Mouse (Mus musculus) MEL (cell line): ENCODE data around the gene Tcap. TPM values are rescaled to one million over a fixed set of nuclear protein-coding genes. Genes with fewer than 3 reads are reported as not detected.

Experiments used
- DNase-seq: peaks from one replicate; pipeline ENCODE4 v3.0.0; 2011; ENCODE audit warnings: low read depth, low spot score
- H3K27ac ChIP-seq: 2 replicates; pipeline ENCODE4 v1.5.1; 2012; ENCODE audit warnings: low read depth, mild to moderate bottlenecking, control low read depth, low read length, moderate library complexity; ENCODE audit not compliant: control insufficient read depth
- H3K27me3 ChIP-seq, 2 experiments: fragments of 150-350 bp in 1 of 2; sonication (generic) in 1 of 2; 2 replicates each; pipeline ENCODE4 v1.6.1; 2012; ENCODE audit warnings: low read length in 2 of 2, mild to moderate bottlenecking in 2 of 2, improper control_type of control experiment in 1 of 2, moderate library complexity in 1 of 2; ENCODE audit not compliant: insufficient read depth in 2 of 2, control insufficient read depth in 1 of 2
- H3K36me3 ChIP-seq, 2 experiments: 2 replicates each; pipeline ENCODE4 v1.6.1; 2012 to 2014; ENCODE audit warnings: low read length in 2 of 2, improper control_type of control experiment in 1 of 2, inconsistent platforms in 1 of 2, mild to moderate bottlenecking in 1 of 2; ENCODE audit not compliant: insufficient read depth in 2 of 2, control insufficient read depth in 1 of 2
- H3K4me1 ChIP-seq, 2 experiments: fragments of 150-350 bp in 1 of 2; sonication (generic) in 1 of 2; 2 replicates each; pipeline ENCODE4 v1.6.1; 2012; ENCODE audit warnings: low read length in 2 of 2, improper control_type of control experiment in 1 of 2, mild to moderate bottlenecking in 1 of 2; ENCODE audit not compliant: insufficient read depth in 2 of 2, control insufficient read depth in 1 of 2
- H3K4me3 ChIP-seq, 2 experiments: fragments of 150-350 bp in 1 of 2; sonication (generic) in 1 of 2; 2 replicates each; pipeline ENCODE4 v1.5.1; 2012; ENCODE audit warnings: low read depth in 2 of 2, low read length in 2 of 2, mild to moderate bottlenecking in 2 of 2, moderate library complexity in 2 of 2, control low read depth in 1 of 2, improper control_type of control experiment in 1 of 2; ENCODE audit not compliant: control insufficient read depth in 1 of 2, insufficient read depth in 1 of 2
- H3K79me2 ChIP-seq: 2 replicates; pipeline ENCODE4 v1.6.1; 2012; ENCODE audit warnings: mild to moderate bottlenecking, low read length, moderate library complexity; ENCODE audit not compliant: control insufficient read depth, poor library complexity, insufficient read depth
- H3K9ac ChIP-seq: 2 replicates; pipeline ENCODE4 v1.6.1; 2012; ENCODE audit warnings: low read depth, mild to moderate bottlenecking, control low read depth, low read length, moderate library complexity; ENCODE audit not compliant: control insufficient read depth, poor library complexity, severe bottlenecking
- H3K9me3 ChIP-seq: fragments of 150-350 bp; sonication (generic); replicated peaks from 2 replicates; pipeline ENCODE4 v1.6.1; 2012; ENCODE audit warnings: mild to moderate bottlenecking, low read length, improper control_type of control experiment, moderate library complexity; ENCODE audit not compliant: insufficient read depth
- BHLHE40 ChIP-seq: IDR thresholded peaks from 2 replicates; pipeline ENCODE4 v1.6.1; 2012; ENCODE audit warnings: low read depth, mild to moderate bottlenecking, inconsistent platforms, low read length, improper control_type of control experiment, borderline replicate concordance
- CHD1 ChIP-seq: IDR thresholded peaks from 2 replicates; pipeline ENCODE4 v1.6.1; 2012; ENCODE audit warnings: low read depth, mild to moderate bottlenecking, inconsistent platforms, low read length, improper control_type of control experiment
- CTCF ChIP-seq, 3 experiments: IDR thresholded peaks in 2 of 3; conservative IDR thresholded peaks in 1 of 3; 2 replicates each; pipeline ENCODE4 v1.5.1; 2011 to 2012; ENCODE audit warnings: low read length in 3 of 3, low read depth in 2 of 3, mild to moderate bottlenecking in 2 of 3, improper control_type of control experiment in 1 of 3, inconsistent platforms in 1 of 3, mixed read lengths in 1 of 3, moderate library complexity in 1 of 3; ENCODE audit not compliant: control insufficient read depth in 1 of 3, insufficient read depth in 1 of 3, poor library complexity in 1 of 3, severe bottlenecking in 1 of 3
- E2F4 ChIP-seq: IDR thresholded peaks from 2 replicates; pipeline ENCODE4 v1.6.1; 2011; ENCODE audit warnings: low read depth, low read length, improper control_type of control experiment, borderline replicate concordance
- ELF1 ChIP-seq: IDR thresholded peaks from 2 replicates; pipeline ENCODE4 v1.6.1; 2014; ENCODE audit warnings: low read depth, mild to moderate bottlenecking, inconsistent platforms, low read length, improper control_type of control experiment, moderate library complexity
- EP300 ChIP-seq, 2 experiments: IDR thresholded peaks; 2 replicates each; pipeline ENCODE4 v1.6.1; 2011; ENCODE audit warnings: improper control_type of control experiment in 2 of 2, low read length in 2 of 2, low read depth in 1 of 2, mild to moderate bottlenecking in 1 of 2
- ETS1 ChIP-seq: IDR thresholded peaks from 2 replicates; pipeline ENCODE4 v1.6.1; 2012; ENCODE audit warnings: low read depth, mild to moderate bottlenecking, inconsistent platforms, low read length, improper control_type of control experiment, moderate library complexity
- GABPA ChIP-seq: IDR thresholded peaks from 2 replicates; pipeline ENCODE4 v1.6.1; 2012; ENCODE audit warnings: low read depth, mild to moderate bottlenecking, inconsistent platforms, low read length, improper control_type of control experiment, moderate library complexity
- GATA1 ChIP-seq: IDR thresholded peaks from 2 replicates; pipeline ENCODE4 v1.6.1; 2011; ENCODE audit warnings: low read depth, low read length, improper control_type of control experiment
- HCFC1 ChIP-seq: IDR thresholded peaks from 2 replicates; pipeline ENCODE4 v1.6.1; 2012; ENCODE audit warnings: low read depth, mild to moderate bottlenecking, inconsistent platforms, low read length, improper control_type of control experiment, moderate library complexity
- JUND ChIP-seq: IDR thresholded peaks from 2 replicates; pipeline ENCODE4 v1.6.1; 2011; ENCODE audit warnings: low read depth, mild to moderate bottlenecking, improper control_type of control experiment, low read length
- KAT2A ChIP-seq: conservative IDR thresholded peaks from 2 replicates; pipeline ENCODE4 v1.6.1; 2012; ENCODE audit warnings: low read depth, low read length, improper control_type of control experiment, inconsistent platforms
- MAFK ChIP-seq: IDR thresholded peaks from 2 replicates; pipeline ENCODE4 v1.6.1; 2011; ENCODE audit warnings: low read depth, mild to moderate bottlenecking, low read length, improper control_type of control experiment, borderline replicate concordance
- MAX ChIP-seq: IDR thresholded peaks from 2 replicates; pipeline ENCODE4 v1.6.1; 2011; ENCODE audit warnings: low read length, improper control_type of control experiment
- MXI1 ChIP-seq: IDR thresholded peaks from 2 replicates; pipeline ENCODE4 v1.6.1; 2011; ENCODE audit warnings: mild to moderate bottlenecking, low read depth, low read length, improper control_type of control experiment
- NRF1 ChIP-seq: IDR thresholded peaks from 2 replicates; pipeline ENCODE4 v1.6.1; 2014; ENCODE audit warnings: low read depth, mild to moderate bottlenecking, inconsistent platforms, low read length, improper control_type of control experiment, moderate library complexity; ENCODE audit not compliant: poor library complexity, insufficient read depth, severe bottlenecking
- POLR2A ChIP-seq, 2 experiments: IDR thresholded peaks; 2 replicates each; pipeline ENCODE4 v1.6.1; 2011 to 2012; ENCODE audit warnings: low read length in 2 of 2, mild to moderate bottlenecking in 2 of 2, control low read depth in 1 of 2, improper control_type of control experiment in 1 of 2, low read depth in 1 of 2, moderate library complexity in 1 of 2; ENCODE audit not compliant: control insufficient read depth in 1 of 2, insufficient read depth in 1 of 2, poor library complexity in 1 of 2
- POLR2AphosphoS2 ChIP-seq: IDR thresholded peaks from 2 replicates; pipeline ENCODE4 v1.6.1; 2011; ENCODE audit warnings: low read length, improper control_type of control experiment
- RCOR1 ChIP-seq: IDR thresholded peaks from 2 replicates; pipeline ENCODE4 v1.6.1; 2012; ENCODE audit warnings: low read depth, mild to moderate bottlenecking, inconsistent platforms, low read length, improper control_type of control experiment
- SIN3A ChIP-seq: IDR thresholded peaks from 2 replicates; pipeline ENCODE4 v1.6.1; 2012; ENCODE audit warnings: low read length, improper control_type of control experiment, inconsistent platforms
- SMC3 ChIP-seq: IDR thresholded peaks from 2 replicates; pipeline ENCODE4 v1.6.1; 2011; ENCODE audit warnings: low read depth, low read length, improper control_type of control experiment
- TCF12 ChIP-seq: IDR thresholded peaks from 2 replicates; pipeline ENCODE4 v1.6.1; 2014; ENCODE audit warnings: low read depth, mild to moderate bottlenecking, inconsistent platforms, low read length, improper control_type of control experiment, moderate library complexity
- UBTF ChIP-seq: IDR thresholded peaks from 2 replicates; pipeline ENCODE4 v1.6.1; 2012; ENCODE audit warnings: low read depth, mild to moderate bottlenecking, inconsistent platforms, low read length, improper control_type of control experiment, moderate library complexity, borderline replicate concordance; ENCODE audit not compliant: insufficient read depth
- USF1 ChIP-seq: IDR thresholded peaks from 2 replicates; pipeline ENCODE4 v1.6.1; 2014; ENCODE audit warnings: low read depth, mild to moderate bottlenecking, inconsistent platforms, low read length, improper control_type of control experiment, moderate library complexity
- USF2 ChIP-seq, 2 experiments: IDR thresholded peaks; 2 replicates each; pipeline ENCODE4 v1.6.1; 2011 to 2012; ENCODE audit warnings: improper control_type of control experiment in 2 of 2, low read length in 2 of 2, borderline replicate concordance in 1 of 2, inconsistent platforms in 1 of 2, low read depth in 1 of 2, mild to moderate bottlenecking in 1 of 2; ENCODE audit not compliant: insufficient read depth in 1 of 2
- ZMIZ1 ChIP-seq: IDR thresholded peaks from 2 replicates; pipeline ENCODE4 v1.6.1; 2012; ENCODE audit warnings: low read depth, mild to moderate bottlenecking, inconsistent platforms, low read length, improper control_type of control experiment, moderate library complexity
- polyA plus RNA-seq, 2 experiments: library from polyadenylated mRNA; stranded (reverse) in 1 of 2; unstranded in 1 of 2; fragments of >175 nt in 1 of 2; fragments of >200 nt in 1 of 2; gene quantifications; 2 replicates each; pipeline versions ENCODE4 v1.2.1 to v1.2.4; 2012; ENCODE audit warnings: low replicate concordance in 2 of 2, low read depth in 1 of 2; ENCODE audit not compliant: insufficient read length in 2 of 2, insufficient read depth in 1 of 2, missing spikeins in 1 of 2
- total RNA-seq: library from RNA; depleted of rRNA; stranded (reverse); fragments of 300-350 nt; gene quantifications from 2 replicates; pipeline ENCODE4 v1.2.3, GENCODE M21; 2012

Gene Tcap
- total and polyA plus RNA-seq, 3 experiments = 0.07 TPM; not detected in 2

- H3K4me3 ChIP-seq = no peak overlapping the region
- no peak for DNase-seq
- H3K27ac ChIP-seq = no peak overlapping the region
- TF ChIP-seq JUND = no peak
- TF ChIP-seq ETS1 = no peak
- no peak for TF ChIP-seq UBTF
- no peak for TF ChIP-seq EP300 (IDR thresholded peaks at IDR 0.05; ENCODE audit: low read depth in 1 of 2, low read length in 2 of 2)
- TF ChIP-seq MXI1 = no peak
- no peak for TF ChIP-seq GATA1
- TF ChIP-seq SIN3A = no peak
- TF ChIP-seq MAX = no peak
- no peak for TF ChIP-seq BHLHE40
- no peak for TF ChIP-seq ELF1
- no peak for TF ChIP-seq KAT2A
- no peak for TF ChIP-seq CHD1
- no peak for TF ChIP-seq E2F4
- no peak for TF ChIP-seq HCFC1
- TF ChIP-seq CTCF (IDR thresholded peaks at IDR 0.05 in 2 of 3, conservative IDR thresholded peaks at IDR 0.05 in 1 of 3; ENCODE audit: control insufficient read depth in 1 of 3, insufficient read depth in 1 of 3, low read depth in 2 of 3, low read length in 3 of 3, poor library complexity in 1 of 3, severe bottlenecking in 1 of 3) = no peak
- TF ChIP-seq, all 39 proteins: peak for 0
- Histone ChIP-seq H3K9ac (no peak overlapping the region), H3K4me1 (peaks cover 0 to 8% of the 10 kb centered on the region in 2 experiments; a peak in 2 of 4 replicates), H3K79me2 (peaks cover 28% of the 10 kb centered on the region), H3K27me3 (no peaks in the 10 kb centered on the region), H3K9me3 (no peaks in the 10 kb centered on the region), H3K36me3 (peaks cover 0 to 4% of the 10 kb centered on the region in 2 experiments; a peak in 2 of 4 replicates)
Observed at GRCm38 (mm10) chr11:98363817-98364216, 19.8 kb upstream of the Tcap start.

- Histone ChIP-seq H3K4me3 (no peak overlapping the region), H3K9me3 (no peaks in the 10 kb centered on the region), H3K79me2 (peaks cover 22% of the 10 kb centered on the region), H3K27me3 (no peaks in the 10 kb centered on the region), H3K9ac (no peak overlapping the region), H3K36me3 (no peaks in the 10 kb centered on the region; a peak in 1 of 4 replicates), H3K4me1 (peaks cover 0 to 2% of the 10 kb centered on the region in 2 experiments; a peak in 1 of 4 replicates), H3K27ac (no peak overlapping the region)
- DNase-seq = no peak
- TF ChIP-seq TCF12 (no peak), RCOR1 (no peak), NRF1 (no peak), GATA1 (no peak), ETS1 (no peak), GABPA (no peak), POLR2AphosphoS2 (no peak), MAFK (no peak), ZMIZ1 (no peak), USF1 (no peak), USF2 (IDR thresholded peaks at IDR 0.05; ENCODE audit: borderline replicate concordance in 1 of 2, insufficient read depth in 1 of 2, low read depth in 1 of 2, low read length in 2 of 2) (no peak), SIN3A (no peak), SMC3 (no peak), POLR2A (IDR thresholded peaks at IDR 0.05; ENCODE audit: control insufficient read depth in 1 of 2, insufficient read depth in 1 of 2, low read depth in 1 of 2, low read length in 2 of 2, poor library complexity in 1 of 2) (no peak), ELF1 (no peak)
Observed at GRCm38 (mm10) chr11:98364410-98364809, 19.2 kb upstream of the Tcap start.
